Mouse (Mus musculus): ENCODE measurements at regions not wholly inside any gene's neighbourhood (a gene's known extent, or its start where the extent isn't known, plus 50 kb on each side); places are given as distances from the start of the nearest gene placed in this dataset.

- in situ Hi-C loops (cut with MboI, MseI), result no loop called here
These were observed 206.8 kb upstream of the Ppp2r3a start for GRCm38 (mm10) chr9:101458306-101458946.

- in situ Hi-C loops (cut with MboI, MseI), result loop anchor here (5.0 kb wide), 1 partner anchor 61 kb away; no protein-coding TSS in a partner anchor
These were observed 194.7 kb upstream of the Ppp2r3a start for GRCm38 (mm10) chr9:101446316-101446715.

GRCm38 (mm10) chr9:101445764-101446163 is 194.2 kb upstream of the Ppp2r3a start:
- in situ Hi-C loops (cut with MboI, MseI), result loop anchor here (5.0 kb wide), 1 partner anchor 62 kb away; no protein-coding TSS in a partner anchor

- in situ Hi-C loops (cut with MboI, MseI), result loop anchor here (5.0 kb wide), 1 partner anchor 62 kb away; no protein-coding TSS in a partner anchor
These were observed 193.7 kb upstream of the Ppp2r3a start for GRCm38 (mm10) chr9:101445293-101445692.

GRCm38 (mm10) chr9:101439856-101440255 is 188.3 kb upstream of the Ppp2r3a start:
- in situ Hi-C loops (cut with MboI, MseI), result no loop called here

- in situ Hi-C loops (cut with MboI, MseI), result no loop called here
These were observed 187.1 kb upstream of the Ppp2r3a start for GRCm38 (mm10) chr9:101438564-101439180.

GRCm38 (mm10) chr9:101424974-101425670 is 173.5 kb upstream of the Ppp2r3a start:
- in situ Hi-C loops (cut with MboI, MseI), result no loop called here

GRCm38 (mm10) chr9:101423041-101423440 is 171.4 kb upstream of the Ppp2r3a start:
- in situ Hi-C loops (cut with MboI, MseI), result no loop called here

GRCm38 (mm10) chr9:101422006-101422405 is 170.4 kb upstream of the Ppp2r3a start:
- in situ Hi-C loops (cut with MboI, MseI), result no loop called here

GRCm38 (mm10) chr9:101421136-101421535 is 169.5 kb upstream of the Ppp2r3a start:
- in situ Hi-C loops (cut with MboI, MseI), result no loop called here

GRCm38 (mm10) chr9:101420181-101420580 is 168.6 kb upstream of the Ppp2r3a start:
- in situ Hi-C loops (cut with MboI, MseI), result no loop called here

- in situ Hi-C loops (cut with MboI, MseI), result no loop called here
These were observed 166.1 kb upstream of the Ppp2r3a start for GRCm38 (mm10) chr9:101417660-101418059.

GRCm38 (mm10) chr9:101416321-101416720 is 164.7 kb upstream of the Ppp2r3a start:
- in situ Hi-C loops (cut with MboI, MseI), result no loop called here

GRCm38 (mm10) chr9:101413071-101413633 is 161.6 kb upstream of the Ppp2r3a start:
- in situ Hi-C loops (cut with MboI, MseI), result loop anchor here (5.0 kb wide), 1 partner anchor 1081 kb away; no protein-coding TSS in a partner anchor

- in situ Hi-C loops (cut with MboI, MseI), result loop anchor here (5.0 kb wide), 1 partner anchor 1080 kb away; no protein-coding TSS in a partner anchor
These were observed 160.4 kb upstream of the Ppp2r3a start for GRCm38 (mm10) chr9:101411951-101412350.

GRCm38 (mm10) chr9:101411532-101411880 is 159.9 kb upstream of the Ppp2r3a start:
- in situ Hi-C loops (cut with MboI, MseI), result loop anchor here (5.0 kb wide), 1 partner anchor 1079 kb away; no protein-coding TSS in a partner anchor

GRCm38 (mm10) chr9:101410783-101411531 is 159.4 kb upstream of the Ppp2r3a start:
- in situ Hi-C loops (cut with MboI, MseI), result loop anchor here (5.0 kb wide), 1 partner anchor 1079 kb away; no protein-coding TSS in a partner anchor

GRCm38 (mm10) chr9:101410348-101410747 is 158.8 kb upstream of the Ppp2r3a start:
- in situ Hi-C loops (cut with MboI, MseI), result loop anchor here (5.0 kb wide), 1 partner anchor 1078 kb away; no protein-coding TSS in a partner anchor

GRCm38 (mm10) chr9:101408116-101408515 is 156.5 kb upstream of the Ppp2r3a start:
- in situ Hi-C loops (cut with MboI, MseI), result no loop called here

- in situ Hi-C loops (cut with MboI, MseI), result no loop called here
These were observed 155.5 kb upstream of the Ppp2r3a start for GRCm38 (mm10) chr9:101407141-101407540.

GRCm38 (mm10) chr9:101404441-101405081 is 153.0 kb upstream of the Ppp2r3a start:
- in situ Hi-C loops (cut with MboI, MseI), result no loop called here

Data from regulatory T cell (primary cell).